In the genomic region with DNA sequence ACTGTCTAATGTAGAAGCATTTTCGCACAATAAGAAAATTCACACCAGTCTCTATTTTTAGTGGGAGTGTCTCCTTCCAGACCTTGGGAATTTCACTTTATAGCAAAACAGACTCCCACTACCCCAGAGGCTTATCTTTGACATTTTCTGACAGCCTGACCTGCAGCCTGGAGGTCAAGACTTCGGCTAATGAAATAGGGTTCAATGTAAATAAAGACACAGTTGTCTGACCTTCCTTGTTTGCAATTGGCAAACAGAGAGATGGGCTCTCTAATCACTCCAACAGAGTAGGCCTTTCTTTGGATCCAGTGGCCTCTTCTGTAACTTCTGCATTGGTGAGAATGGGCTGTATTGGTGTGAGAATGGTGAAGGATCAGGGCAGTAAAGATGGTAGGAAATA, we compare ENCODE assay signal across 22 mouse cellular contexts.
"Had no signal": no experiment of that assay in that cellular context is flagged by ENCODE, and none has a peak within 500 bp of the region (broad histone marks: within the 10 kb centered on the region; RNA-seq: fewer than 3 reads in every experiment).

No protein-coding gene starts in this region.

- H3K4me3 ChIP-seq: heart, adult 2 months; heart, embryonic 12.5 days; hindbrain, embryonic 13.5 days; hindbrain, embryonic 15.5 days; kidney, embryonic 15.5 days; limb, embryonic 13.5 days; limb, embryonic 15.5 days; liver, embryonic 12.5 days had no signal

- DNase-seq: gastrocnemius, postnatal 14 days; gastrocnemius, postnatal 36 days; heart, adult 11 months; heart, adult 2 months; heart, postnatal 10 days; kidney, adult 11 months; kidney, adult 2 months; kidney, adult 9 months; kidney, postnatal 14 days; kidney, postnatal 36 days; layer of hippocampus, adult 9-11 months; layer of hippocampus, postnatal 36 days; left cerebral cortex, postnatal 4 days had no signal

- H3K27ac ChIP-seq: heart, adult 2 months; hindbrain, embryonic 13.5 days; hindbrain, embryonic 15.5 days; hindbrain, postnatal 0 days; kidney, embryonic 15.5 days; kidney, postnatal 0 days; limb, embryonic 13.5 days; limb, embryonic 15.5 days; liver, embryonic 12.5 days had no signal

- H3K36me3 ChIP-seq: heart, embryonic 12.5 days; hindbrain, embryonic 13.5 days; hindbrain, embryonic 15.5 days; kidney, embryonic 15.5 days; limb, embryonic 13.5 days; limb, embryonic 15.5 days; liver, embryonic 12.5 days had no signal

- H3K27me3 ChIP-seq: heart, embryonic 12.5 days; hindbrain, embryonic 13.5 days; hindbrain, embryonic 15.5 days; kidney, embryonic 15.5 days; limb, embryonic 13.5 days; limb, embryonic 15.5 days had no signal

- H3K9me3 ChIP-seq: heart, embryonic 12.5 days; hindbrain, embryonic 13.5 days; hindbrain, embryonic 15.5 days; kidney, embryonic 15.5 days; limb, embryonic 13.5 days; limb, embryonic 15.5 days; liver, embryonic 12.5 days had no signal

- H3K4me1 ChIP-seq: hindbrain, embryonic 13.5 days; hindbrain, embryonic 15.5 days; kidney, embryonic 15.5 days; limb, embryonic 13.5 days; limb, embryonic 15.5 days; liver, embryonic 12.5 days had no signal
